Mouse (Mus musculus) E14TG2a.4 (cell line): ENCODE data around the gene A930033H14Rik.
A peak's percentile ranks its signal among the peaks of the same experiment; 100 is the strongest.

ENCODE experiments used
- H3K27me3 ChIP-seq: 2 replicates; pipeline ENCODE4 v1.6.1; 2014; ENCODE audit warnings: low read length, control low read depth; ENCODE audit not compliant: insufficient read depth
- H3K36me3 ChIP-seq: 2 replicates; pipeline ENCODE4 v1.6.1; 2014; ENCODE audit warnings: low read length, control low read depth; ENCODE audit not compliant: insufficient read depth
- H3K4me1 ChIP-seq: replicated peaks from 2 replicates; pipeline ENCODE4 v1.6.1; 2014; ENCODE audit warnings: low read depth, low read length, control low read depth
- H3K4me3 ChIP-seq: replicated peaks from 2 replicates; pipeline ENCODE4 v1.5.1; 2014; ENCODE audit warnings: mild to moderate bottlenecking, low read length
- H3K9me3 ChIP-seq: 2 replicates; pipeline ENCODE4 v1.6.1; 2014; ENCODE audit warnings: low read length, control low read depth
- CTCF ChIP-seq: conservative IDR thresholded peaks from 2 replicates; pipeline ENCODE4 v1.5.1; 2014; ENCODE audit warnings: low read length
- NANOG ChIP-seq: IDR thresholded peaks from 2 replicates; pipeline ENCODE4 v1.6.1; 2014; ENCODE audit warnings: borderline replicate concordance, low read length, mixed read lengths
- POU5F1 ChIP-seq: IDR thresholded peaks from 2 replicates; pipeline ENCODE4 v1.6.1; 2014; ENCODE audit warnings: low read length, borderline replicate concordance

Gene A930033H14Rik

DNA sequence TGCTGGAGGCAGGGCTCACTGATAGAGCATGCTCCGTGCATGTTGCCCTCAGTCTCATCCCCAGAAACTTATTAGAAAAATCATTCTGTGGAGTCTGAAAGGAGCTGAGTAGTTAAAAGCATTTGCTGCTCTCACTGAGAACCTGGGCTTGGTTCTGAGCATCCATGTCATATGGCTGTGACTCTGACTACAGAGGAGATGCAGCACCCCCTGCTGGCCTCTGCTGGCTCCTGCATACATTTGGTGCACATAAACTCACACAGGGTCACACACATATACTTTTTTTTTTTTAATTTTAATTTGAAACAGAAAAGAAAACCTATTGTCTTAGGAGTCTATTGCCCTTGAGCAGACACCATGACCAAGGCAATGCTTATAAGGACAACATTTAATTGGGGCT lies 33.6 kb downstream of the A930033H14Rik start:
- Histone ChIP-seq H3K36me3 (no peaks in the 10 kb centered on the region), H3K9me3 (no peaks in the 10 kb centered on the region), H3K4me1 (no peaks in the 10 kb centered on the region), H3K4me3 (no peak overlapping the region), H3K27me3 (no peaks in the 10 kb centered on the region)
- TF ChIP-seq CTCF (peak; percentile 65), POU5F1 (no peak), NANOG (no peak)

DNA sequence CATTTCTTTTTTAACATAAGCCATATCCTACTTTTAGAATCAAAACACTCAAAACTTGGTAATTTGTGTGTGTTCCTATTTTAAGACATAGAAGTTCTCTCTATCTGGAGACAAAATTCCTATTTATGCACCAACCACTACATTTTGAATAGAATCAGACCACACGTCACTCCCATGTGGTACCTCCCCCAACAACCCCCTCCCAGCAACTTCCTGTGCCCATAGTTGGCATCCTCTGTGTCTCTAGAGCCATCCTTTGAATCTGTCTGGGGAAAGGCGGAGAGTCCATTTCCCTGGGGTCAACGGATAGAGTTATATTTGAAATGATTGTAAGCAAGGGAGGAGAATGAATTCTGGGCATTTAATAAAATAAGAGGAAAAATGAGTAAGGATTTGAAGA lies 36.8 kb downstream of the A930033H14Rik start:
- no peaks in the 10 kb centered on the region for H3K36me3 ChIP-seq

DNA sequence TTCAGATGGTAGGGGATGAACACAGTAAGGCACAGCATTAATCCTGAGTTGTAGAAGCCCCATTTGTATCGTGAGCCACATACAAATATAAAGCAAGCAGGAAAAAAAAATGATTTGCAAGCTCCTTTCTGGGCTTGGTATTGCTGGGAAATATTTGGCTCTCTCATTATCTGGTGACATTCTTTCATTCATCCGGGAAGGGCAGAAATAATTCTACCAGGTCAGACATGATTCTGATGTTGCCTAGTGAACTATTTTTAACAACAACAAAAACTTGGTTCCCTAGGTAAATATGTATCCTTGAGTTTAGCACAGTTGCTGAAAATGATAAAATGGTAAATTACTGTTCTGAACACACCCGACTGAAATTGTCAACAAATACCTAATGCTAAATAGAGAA lies 40.5 kb downstream of the A930033H14Rik start:
- 0 out of 2 replicates have a peak, but pooled peaks cover 3% of the 10 kb centered on the region for H3K4me1 ChIP-seq
- H3K9me3 ChIP-seq: no peaks in the 10 kb centered on the region
- H3K27me3 ChIP-seq: no peaks in the 10 kb centered on the region
- no peaks in the 10 kb centered on the region for H3K36me3 ChIP-seq
- TF ChIP-seq POU5F1 (no peak), NANOG (no peak), CTCF (no peak)
- H3K4me3 ChIP-seq: no peak overlapping the region

More for the DNA sequence above, 36.8 kb downstream of the A930033H14Rik start:
- H3K4me1 ChIP-seq: no peaks in the 10 kb centered on the region
- no peaks in the 10 kb centered on the region for H3K27me3 ChIP-seq
- no peaks in the 10 kb centered on the region for H3K9me3 ChIP-seq
- H3K4me3 ChIP-seq: no peak overlapping the region
- TF ChIP-seq POU5F1 (no peak), CTCF (no peak), NANOG (no peak)

DNA sequence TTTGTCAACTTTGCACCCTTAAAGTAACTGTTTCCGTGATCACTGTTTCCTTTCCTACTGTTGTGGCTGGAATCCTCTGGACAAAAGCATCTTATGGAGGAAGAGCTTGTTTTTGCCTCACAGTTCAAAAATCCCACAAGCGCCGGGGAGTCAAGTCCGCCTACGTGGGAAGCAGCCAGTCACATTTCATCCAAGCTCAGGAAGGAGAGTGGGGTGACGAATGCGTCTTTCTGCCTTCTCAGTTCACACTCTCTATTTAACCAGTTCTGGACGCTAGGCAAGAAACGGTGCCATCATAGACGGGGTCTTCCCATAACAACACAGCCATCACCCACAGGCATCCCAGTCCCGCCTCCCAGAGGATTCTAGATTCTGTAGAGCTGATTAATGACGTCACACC lies 46.4 kb downstream of the A930033H14Rik start:
- H3K27me3 ChIP-seq: no peaks in the 10 kb centered on the region
- 0 out of 2 replicates have a peak, but pooled peaks cover 3% of the 10 kb centered on the region for H3K4me1 ChIP-seq
- TF ChIP-seq POU5F1 (no peak), NANOG (no peak), CTCF (no peak)
- H3K36me3 ChIP-seq: no peaks in the 10 kb centered on the region
- no peak overlapping the region for H3K4me3 ChIP-seq
- H3K9me3 ChIP-seq: no peaks in the 10 kb centered on the region

GRCm38 (mm10) chr10:69165847-69166246 lies 47.1 kb downstream of the A930033H14Rik start:
- H3K9me3 ChIP-seq: no peaks in the 10 kb centered on the region
- H3K27me3 ChIP-seq: no peaks in the 10 kb centered on the region
- H3K36me3 ChIP-seq: no peaks in the 10 kb centered on the region
- TF ChIP-seq NANOG (no peak), CTCF (no peak), POU5F1 (no peak)
- H3K4me3 ChIP-seq: no peak overlapping the region
- 0 out of 2 replicates have a peak, but pooled peaks cover 3% of the 10 kb centered on the region for H3K4me1 ChIP-seq

DNA sequence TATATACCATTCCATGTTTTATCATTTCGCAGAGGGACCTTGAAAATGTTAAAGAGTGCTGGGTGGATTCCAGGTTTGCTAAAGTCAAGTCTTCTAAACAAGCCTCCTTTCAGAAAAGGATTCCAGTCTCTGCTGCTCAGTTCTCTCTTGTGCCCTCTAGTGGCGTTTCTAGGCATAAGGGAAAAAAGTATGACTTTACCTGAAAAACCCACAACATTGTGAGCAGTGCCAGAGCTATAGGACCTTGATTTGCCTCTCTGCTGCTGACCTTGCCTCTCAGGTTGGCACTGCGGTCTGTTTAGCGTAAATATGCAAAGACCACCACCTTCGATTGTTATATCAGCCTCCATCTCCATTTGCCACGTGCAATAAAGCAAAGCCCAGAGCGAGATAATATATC lies 47.8 kb downstream of the A930033H14Rik start:
- TF ChIP-seq POU5F1 (no peak), CTCF (peak; percentile 81), NANOG (no peak)
- Histone ChIP-seq H3K4me3 (no peak overlapping the region), H3K27me3 (no peaks in the 10 kb centered on the region), H3K9me3 (no peaks in the 10 kb centered on the region), H3K36me3 (no peaks in the 10 kb centered on the region), H3K4me1 (0 out of 2 replicates have a peak, but pooled peaks cover 3% of the 10 kb centered on the region)

DNA sequence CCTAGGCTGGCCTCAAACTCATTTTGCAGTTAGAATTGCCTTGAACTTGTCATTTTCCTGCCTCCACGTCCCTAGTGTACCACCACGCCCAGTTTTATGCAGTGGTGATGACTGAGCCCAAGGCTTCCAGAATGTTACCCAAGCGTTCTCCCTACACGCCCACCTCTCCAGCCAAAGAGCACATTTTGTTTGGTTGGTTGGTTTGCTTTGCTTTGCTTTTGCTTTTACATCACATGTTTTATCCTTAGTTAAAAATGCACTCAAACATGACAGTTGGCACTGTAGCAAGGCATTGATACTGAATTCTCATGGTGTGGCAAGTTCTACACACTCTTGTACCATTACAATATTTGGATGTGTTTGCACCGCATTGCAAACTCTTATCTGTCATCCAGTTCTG lies 49.7 kb downstream of the A930033H14Rik start:
- H3K27me3 ChIP-seq: no peaks in the 10 kb centered on the region
- TF ChIP-seq NANOG: no peak
- TF ChIP-seq POU5F1: no peak
- TF ChIP-seq CTCF: no peak

DNA sequence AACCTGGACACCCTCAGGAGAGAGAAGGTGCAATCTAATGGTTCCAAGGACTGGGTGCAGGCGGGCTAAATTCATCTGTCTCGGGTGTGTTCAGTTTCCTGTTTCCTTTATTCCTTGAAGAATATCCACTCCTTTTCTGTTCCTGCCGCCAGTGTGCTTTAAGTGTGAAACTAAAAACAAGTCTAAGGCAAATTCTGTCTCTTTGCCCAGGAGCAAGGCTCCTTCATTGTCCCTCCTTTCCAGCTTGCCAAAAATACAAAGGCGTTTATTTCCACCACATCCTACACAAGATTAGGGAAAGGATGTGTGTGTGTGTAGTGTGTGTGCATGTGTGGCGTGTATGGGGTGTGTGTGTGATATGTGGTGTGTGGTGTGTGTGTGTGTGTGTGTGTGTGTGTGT lies 50.3 kb downstream of the A930033H14Rik start:
- H3K27me3 ChIP-seq: no peaks in the 10 kb centered on the region
- no peaks in the 10 kb centered on the region for H3K36me3 ChIP-seq
- no peak for TF ChIP-seq CTCF
- TF ChIP-seq NANOG: no peak
- no peak for TF ChIP-seq POU5F1
- H3K9me3 ChIP-seq: no peaks in the 10 kb centered on the region
- no peak overlapping the region for H3K4me3 ChIP-seq
- 0 out of 2 replicates have a peak, but pooled peaks cover under 1% of the 10 kb centered on the region for H3K4me1 ChIP-seq

More for the DNA sequence above, 49.7 kb downstream of the A930033H14Rik start:
- Histone ChIP-seq H3K4me3 (no peak overlapping the region), H3K9me3 (no peaks in the 10 kb centered on the region), H3K4me1 (no peaks in the 10 kb centered on the region), H3K36me3 (no peaks in the 10 kb centered on the region)

- 0 out of 2 replicates have a peak, but pooled peaks cover 3% of the 10 kb centered on the region for H3K4me1 ChIP-seq
- H3K4me3 ChIP-seq: no peak overlapping the region
- no peaks in the 10 kb centered on the region for H3K9me3 ChIP-seq
- H3K27me3 ChIP-seq: no peaks in the 10 kb centered on the region
- no peak for TF ChIP-seq CTCF
- no peak for TF ChIP-seq NANOG
- TF ChIP-seq POU5F1: no peak
- H3K36me3 ChIP-seq: no peaks in the 10 kb centered on the region
These were observed 51.4 kb downstream of the A930033H14Rik start for GRCm38 (mm10) chr10:69161503-69161902.
